Mouse (Mus musculus) embryonic fibroblast, embryonic 13.5 days (primary cell): ENCODE measurements around the gene Clstn3.

Experiments
- CTCF ChIP-seq: IDR thresholded peaks from 2 replicates; pipeline ENCODE4 v1.5.1; 2011; ENCODE audit warnings: mild to moderate bottlenecking, control low read depth, low read length, moderate library complexity, borderline replicate concordance; ENCODE audit not compliant: insufficient read depth
- POLR2A ChIP-seq: IDR thresholded peaks from 2 replicates; pipeline ENCODE4 v1.6.1; 2011; ENCODE audit warnings: low read depth, mild to moderate bottlenecking, control low read depth, low read length, moderate library complexity

- no peak for TF ChIP-seq CTCF
- no peak for TF ChIP-seq POLR2A
Observed at GRCm38 (mm10) chr6:124463881-124464291, 708 bp downstream of the Clstn3 start.
